Mouse (Mus musculus) neural tube, embryonic 15.5 days (tissue): ENCODE data around the gene R3hcc1l. TPM values are rescaled to one million over a fixed set of nuclear protein-coding genes. Genes with fewer than 3 reads are reported as not detected.

Source experiments
- ATAC-seq: fragments of 200-750 bp; cut with Nextera tagmentation; 2 replicates; pipeline ENCODE4 v1.8.0; 2017; ENCODE audit warnings: mild to moderate bottlenecking, moderate TSS enrichment, moderate library complexity; ENCODE audit not compliant: low FRiP score
- H3K27ac ChIP-seq: fragments of 300-500 bp; sonication (generic); replicated peaks from 2 replicates; pipeline ENCODE4 v1.5.1; 2015; ENCODE audit warnings: mild to moderate bottlenecking, inconsistent platforms
- H3K27me3 ChIP-seq: fragments of 300-500 bp; sonication (generic); replicated peaks from 2 replicates; pipeline ENCODE4 v1.6.1; 2015; ENCODE audit warnings: inconsistent platforms
- H3K36me3 ChIP-seq: fragments of 300-500 bp; sonication (generic); 2 replicates; pipeline ENCODE4 v1.6.1; 2015; ENCODE audit warnings: inconsistent platforms
- H3K4me1 ChIP-seq: fragments of 300-500 bp; sonication (generic); 2 replicates; pipeline ENCODE4 v1.6.1; 2015; ENCODE audit warnings: inconsistent platforms
- H3K4me2 ChIP-seq: fragments of 300-500 bp; sonication (generic); 2 replicates; pipeline ENCODE4 v1.6.1; 2015; ENCODE audit warnings: inconsistent platforms, mild to moderate bottlenecking, moderate library complexity
- H3K4me3 ChIP-seq: fragments of 300-500 bp; sonication (generic); replicated peaks from 2 replicates; pipeline ENCODE4 v1.5.1; 2015; ENCODE audit warnings: mild to moderate bottlenecking, inconsistent platforms
- H3K9ac ChIP-seq: fragments of 300-500 bp; sonication (generic); replicated peaks from 2 replicates; pipeline ENCODE4 v1.6.1; 2015; ENCODE audit warnings: mild to moderate bottlenecking, inconsistent platforms
- H3K9me3 ChIP-seq: fragments of 300-500 bp; sonication (generic); replicated peaks from 2 replicates; pipeline ENCODE4 v1.6.1; 2016; ENCODE audit warnings: inconsistent platforms
- WGBS: fragments of 180-500 bp; shearing (Covaris S2); methylation state at CpG from one replicate; pipeline ENCODE4 v1.1.7; 2015; ENCODE audit warnings: mixed read lengths; 5-methylcytosine and 5-hydroxymethylcytosine counted together
- polyA plus RNA-seq: library from polyadenylated mRNA; unstranded; fragments of >200 nt; fragmentation: Nextera tagmentation; extraction: Ambion mirVana; gene quantifications from 2 replicates; pipeline ENCODE4 v1.2.1, GENCODE M21; 2015

Gene R3hcc1l
- 13.3 and 17.6 TPM in 2 replicates for polyA plus RNA-seq

DNA sequence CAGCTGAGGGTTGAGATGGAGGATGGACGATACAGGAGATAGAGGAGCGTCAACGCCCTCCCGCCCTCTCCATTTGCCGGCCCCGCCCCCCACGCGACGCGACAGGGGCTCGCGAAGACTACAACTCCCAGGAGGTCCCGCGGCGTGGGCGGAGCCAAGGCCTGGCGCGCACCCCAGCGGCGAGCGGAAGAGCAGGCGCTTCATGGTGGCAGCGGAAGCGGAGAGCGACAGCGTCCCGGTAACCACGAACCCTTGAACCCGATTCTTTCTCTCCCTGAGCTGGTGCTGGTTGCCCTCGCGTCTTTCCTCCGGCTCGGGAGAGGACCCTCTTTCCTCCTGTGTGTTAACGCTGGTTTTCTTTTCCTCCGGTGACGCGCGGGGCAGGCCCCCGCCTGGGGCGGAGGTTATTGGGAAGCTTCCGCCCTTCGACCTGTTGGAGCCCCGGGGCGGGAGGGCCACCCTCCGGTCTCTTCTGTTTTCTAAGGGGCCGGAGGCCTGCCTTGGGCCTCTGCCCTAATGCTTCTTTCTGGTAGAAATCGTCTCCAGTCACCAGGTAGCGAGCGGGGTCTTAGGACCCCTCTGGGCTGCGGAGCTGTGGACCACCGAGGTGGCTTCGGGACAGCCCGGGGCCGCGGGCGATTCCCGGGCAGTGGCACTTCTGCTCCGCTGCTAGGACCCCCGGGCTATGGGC, at the start of gene R3hcc1l:
R3hcc1l (plus strand) TSS at position 140 of the 691 bp plus-strand sequence.
- Histone ChIP-seq H3K4me2 (peak within 1 kb of the TSS; percentile 83), H3K9ac (peak within 1 kb of the TSS; percentile 73), H3K9me3 (no peaks in the 10 kb centered on the region), H3K27me3 (no peaks in the 10 kb centered on the region), H3K27ac (peak within 1 kb of the TSS; percentile 82), H3K4me1 (peaks cover 16% of the 10 kb centered on the region), H3K4me3 (peak within 1 kb of the TSS; percentile 78), H3K36me3 (no peaks in the 10 kb centered on the region)
- WGBS = under 1% methylated on average over 59 of the region's 59 CpGs
- ATAC-seq = peak; percentile 95

- ATAC-seq = no peak
- H3K4me2 ChIP-seq = no peak overlapping the region
- 38% methylated on average over 4 of the region's 4 CpGs for WGBS
- no peak overlapping the region for H3K9ac ChIP-seq
- H3K27me3 ChIP-seq = no peaks in the 10 kb centered on the region
- no peaks in the 10 kb centered on the region for H3K9me3 ChIP-seq
- H3K4me1 ChIP-seq = no peaks in the 10 kb centered on the region
- no peak overlapping the region for H3K27ac ChIP-seq
- no peak overlapping the region for H3K4me3 ChIP-seq
- no peaks in the 10 kb centered on the region for H3K36me3 ChIP-seq
Measured at GRCm38 (mm10) chr19:42471571-42471970, 47.0 kb upstream of the R3hcc1l start.

DNA sequence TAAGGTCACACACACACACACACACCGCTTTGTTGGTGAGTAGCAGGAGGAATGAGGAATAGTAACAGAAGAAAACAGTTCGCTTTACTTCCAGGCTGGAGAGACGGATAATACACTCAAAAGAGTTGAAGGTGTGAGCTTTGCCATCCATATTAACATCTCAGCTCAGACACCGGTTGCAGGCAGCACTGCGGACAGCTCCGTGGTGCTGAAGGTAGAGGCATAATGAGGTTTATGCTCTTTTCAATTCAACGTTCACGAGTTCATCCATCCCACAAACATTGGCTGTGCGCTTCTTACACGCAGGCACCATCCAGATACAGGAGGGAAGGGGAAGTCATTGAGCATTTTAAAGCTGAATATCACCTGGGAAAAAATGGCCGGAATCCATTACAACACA, 45.7 kb upstream of the R3hcc1l start:
- no peaks in the 10 kb centered on the region for H3K27me3 ChIP-seq
- H3K36me3 ChIP-seq = no peaks in the 10 kb centered on the region
- no peak overlapping the region for H3K4me2 ChIP-seq
- no peak for ATAC-seq
- no peak overlapping the region for H3K27ac ChIP-seq
- no peaks in the 10 kb centered on the region for H3K4me1 ChIP-seq
- H3K4me3 ChIP-seq = no peak overlapping the region
- H3K9me3 ChIP-seq = no peaks in the 10 kb centered on the region
- H3K9ac ChIP-seq = no peak overlapping the region
- 34% methylated on average over 11 of the region's 11 CpGs for WGBS

GRCm38 (mm10) chr19:42477769-42478168, 40.8 kb upstream of the R3hcc1l start:
- 74% methylated on average over 5 of the region's 5 CpGs for WGBS
- ATAC-seq = no peak
- no peak overlapping the region for H3K4me2 ChIP-seq
- H3K27ac ChIP-seq = no peak overlapping the region
- H3K9me3 ChIP-seq = no peaks in the 10 kb centered on the region
- H3K27me3 ChIP-seq = no peaks in the 10 kb centered on the region
- H3K4me3 ChIP-seq = no peak overlapping the region
- no peaks in the 10 kb centered on the region for H3K36me3 ChIP-seq
- H3K9ac ChIP-seq = no peak overlapping the region
- peaks cover 8% of the 10 kb centered on the region for H3K4me1 ChIP-seq

- WGBS = 48% methylated on average over 12 of the region's 12 CpGs
- peaks cover 8% of the 10 kb centered on the region for H3K4me1 ChIP-seq
- H3K27ac ChIP-seq = no peak overlapping the region
- no peak overlapping the region for H3K4me3 ChIP-seq
- no peak overlapping the region for H3K9ac ChIP-seq
- no peak for ATAC-seq
- no peaks in the 10 kb centered on the region for H3K9me3 ChIP-seq
- no peaks in the 10 kb centered on the region for H3K27me3 ChIP-seq
- H3K4me2 ChIP-seq = no peak overlapping the region
- no peaks in the 10 kb centered on the region for H3K36me3 ChIP-seq
Measured at GRCm38 (mm10) chr19:42478303-42478702, 40.3 kb upstream of the R3hcc1l start.

DNA sequence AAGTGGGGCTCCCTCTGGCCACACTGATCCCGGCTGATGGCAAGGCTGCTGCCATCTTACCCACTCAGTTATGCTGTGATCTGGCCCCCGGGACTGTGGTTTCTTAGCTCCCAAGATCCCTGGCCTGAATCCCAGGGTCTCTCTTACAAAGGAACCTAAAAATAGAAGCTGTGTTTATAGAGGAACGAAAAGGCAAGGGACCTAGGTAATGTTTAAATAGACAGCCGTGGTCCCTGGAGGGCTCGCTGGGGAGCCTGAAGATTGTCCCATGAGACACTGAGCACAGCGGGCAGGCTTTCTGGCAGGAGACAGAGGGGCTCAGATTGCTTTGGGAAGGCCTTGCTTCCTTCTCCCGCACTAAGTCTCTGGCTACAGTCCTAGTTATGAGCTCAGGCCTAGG, 33.1 kb upstream of the R3hcc1l start:
- peaks cover 7% of the 10 kb centered on the region; the same call in 1 of the 2 replicates for H3K4me1 ChIP-seq

GRCm38 (mm10) chr19:42487261-42487660, 31.3 kb upstream of the R3hcc1l start:
- ATAC-seq = no peak
- no peaks in the 10 kb centered on the region for H3K27me3 ChIP-seq
- H3K4me1 ChIP-seq = peaks cover 7% of the 10 kb centered on the region; the same call in 1 of the 2 replicates
- no peak overlapping the region for H3K9ac ChIP-seq
- no peaks in the 10 kb centered on the region for H3K9me3 ChIP-seq
- H3K4me2 ChIP-seq = no peak overlapping the region
- WGBS = 84% methylated on average over 3 of the region's 3 CpGs
- H3K4me3 ChIP-seq = no peak overlapping the region
- H3K36me3 ChIP-seq = no peaks in the 10 kb centered on the region
- H3K27ac ChIP-seq = no peak overlapping the region

More for the DNA sequence above, 33.1 kb upstream of the R3hcc1l start:
- Histone ChIP-seq H3K27ac (no peak overlapping the region), H3K9ac (no peak overlapping the region), H3K4me2 (no peak overlapping the region), H3K27me3 (no peaks in the 10 kb centered on the region), H3K36me3 (no peaks in the 10 kb centered on the region), H3K9me3 (no peaks in the 10 kb centered on the region), H3K4me3 (no peak overlapping the region)
- ATAC-seq = no peak
- 63% methylated on average over 7 of the region's 7 CpGs for WGBS

- Histone ChIP-seq H3K4me3 (no peak overlapping the region), H3K27ac (no peak overlapping the region), H3K9me3 (no peaks in the 10 kb centered on the region), H3K36me3 (no peaks in the 10 kb centered on the region), H3K9ac (no peak overlapping the region), H3K4me2 (no peak overlapping the region), H3K4me1 (0 out of 2 replicates have a peak, but pooled peaks cover 4% of the 10 kb centered on the region), H3K27me3 (no peaks in the 10 kb centered on the region)
- 40% methylated on average over 5 of the region's 5 CpGs for WGBS
- ATAC-seq = peak; percentile 55; the same call in 1 of the 2 replicates
Measured at GRCm38 (mm10) chr19:42493257-42493917, 25.2 kb upstream of the R3hcc1l start.

DNA sequence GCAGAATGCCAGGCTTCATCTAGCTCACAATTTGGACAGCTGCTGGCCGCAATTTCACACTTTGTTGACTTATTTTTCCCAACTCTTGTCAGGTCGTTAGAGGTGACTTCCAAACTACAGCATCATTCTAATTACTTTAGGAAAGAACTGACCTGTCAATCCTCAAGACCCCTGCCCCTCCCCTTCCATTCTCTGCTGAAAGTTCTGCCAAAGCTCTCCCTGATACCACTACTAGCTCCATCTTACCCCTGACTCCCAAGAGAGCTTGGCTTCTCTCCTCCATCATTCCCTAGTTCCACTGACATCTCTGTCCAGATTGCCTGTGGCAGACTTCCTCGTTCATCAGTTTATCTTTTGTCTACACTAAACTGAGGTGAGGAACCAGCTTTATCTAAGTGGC, 14.4 kb upstream of the R3hcc1l start:
- WGBS = 70% methylated on average over 3 of the region's 3 CpGs
- H3K27me3 ChIP-seq = no peaks in the 10 kb centered on the region
- ATAC-seq = no peak

DNA sequence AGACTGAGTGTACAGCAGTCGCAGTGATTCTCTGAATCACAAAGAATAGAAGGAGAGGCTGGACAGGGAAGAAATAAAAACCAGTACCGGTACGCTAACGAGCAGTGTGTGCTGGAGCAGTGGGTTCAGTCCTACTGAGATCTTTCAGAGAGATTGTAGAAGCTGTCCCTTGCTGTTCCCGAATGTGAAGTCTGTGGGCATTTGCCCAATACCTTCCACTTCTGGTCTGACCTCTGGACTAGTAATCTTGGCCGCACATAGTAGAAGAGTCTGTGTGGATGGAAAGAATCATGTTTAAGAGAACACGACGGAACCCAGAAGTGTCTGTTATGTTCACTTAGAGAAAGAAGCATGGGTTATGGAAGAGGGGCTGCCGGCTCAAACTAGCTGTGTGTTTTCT, 8.9 kb upstream of the R3hcc1l start:
- Histone ChIP-seq H3K4me1 (peaks cover 4% of the 10 kb centered on the region), H3K9me3 (no peaks in the 10 kb centered on the region), H3K36me3 (no peaks in the 10 kb centered on the region), H3K9ac (no peak overlapping the region), H3K27ac (no peak overlapping the region), H3K4me2 (no peak overlapping the region), H3K27me3 (no peaks in the 10 kb centered on the region), H3K4me3 (no peak overlapping the region)
- 88% methylated on average over 9 of the region's 9 CpGs for WGBS
- ATAC-seq = no peak

More for the DNA sequence above, 14.4 kb upstream of the R3hcc1l start:
- no peak overlapping the region for H3K4me3 ChIP-seq
- no peak overlapping the region for H3K4me2 ChIP-seq
- peaks cover 4% of the 10 kb centered on the region for H3K4me1 ChIP-seq
- no peaks in the 10 kb centered on the region for H3K9me3 ChIP-seq
- no peak overlapping the region for H3K27ac ChIP-seq
- no peak overlapping the region for H3K9ac ChIP-seq
- no peaks in the 10 kb centered on the region for H3K36me3 ChIP-seq

GRCm38 (mm10) chr19:42510276-42511171, 8.0 kb upstream of the R3hcc1l start:
- H3K4me3 ChIP-seq = no peak overlapping the region
- no peak for ATAC-seq
- 59% methylated on average over 16 of the region's 16 CpGs for WGBS
- no peaks in the 10 kb centered on the region for H3K36me3 ChIP-seq
- H3K4me1 ChIP-seq = peaks cover 4% of the 10 kb centered on the region
- H3K27me3 ChIP-seq = no peaks in the 10 kb centered on the region
- H3K9me3 ChIP-seq = no peaks in the 10 kb centered on the region
- no peak overlapping the region for H3K27ac ChIP-seq
- no peak overlapping the region for H3K9ac ChIP-seq
- no peak overlapping the region for H3K4me2 ChIP-seq
